In the genomic region with DNA sequence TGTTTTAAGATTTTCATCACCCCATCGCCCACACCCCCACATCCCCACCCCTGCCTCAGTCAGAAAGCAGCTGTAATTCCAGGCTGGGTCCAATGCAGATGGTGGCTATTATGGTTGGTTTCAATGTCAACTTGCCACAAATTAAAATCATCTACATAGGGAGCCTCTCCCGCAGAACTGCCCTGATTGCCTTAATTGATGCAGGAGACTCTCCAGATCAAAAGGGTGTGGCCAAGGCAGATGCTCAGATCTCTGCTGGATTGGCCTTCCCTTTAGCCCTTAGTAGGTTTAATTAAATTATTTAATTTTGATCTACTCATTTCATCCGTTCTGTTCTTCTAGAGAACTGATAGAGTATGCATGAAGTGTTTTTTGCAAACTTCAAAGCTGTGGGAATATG, we compare ENCODE assay signal across 39 mouse cellular contexts. TPM values are rescaled to one million over a fixed set of nuclear protein-coding genes. Genes with fewer than 3 reads are reported as not detected.
"Had no signal": no experiment of that assay in that cellular context is flagged by ENCODE, and none has a peak within 500 bp of the region (broad histone marks: within the 10 kb centered on the region; RNA-seq: fewer than 3 reads in every experiment).

No protein-coding gene starts in this region.

- H3K27ac ChIP-seq: gastrocnemius, adult 2 months; heart, adult 2 months; heart, embryonic 13.5 days; heart, embryonic 15.5 days; hindbrain, embryonic 13.5 days; hindbrain, embryonic 15.5 days; hindbrain, postnatal 0 days; kidney, postnatal 0 days; limb, embryonic 13.5 days; limb, embryonic 15.5 days; liver, embryonic 12.5 days; liver, embryonic 14.5 days had no signal

- DNase-seq: gastrocnemius, adult 2 months; gastrocnemius, postnatal 14 days; gastrocnemius, postnatal 36 days; heart, adult 11 months; heart, adult 2 months; heart, postnatal 14 days; heart, postnatal 36 days; kidney, adult 11 months; kidney, adult 2 months; kidney, adult 9 months; kidney, postnatal 14 days; kidney, postnatal 36 days; layer of hippocampus, adult 9-11 months; layer of hippocampus, postnatal 36 days; left cerebral cortex, postnatal 4 days had no signal

- H3K9me3 ChIP-seq: heart, embryonic 13.5 days; heart, embryonic 15.5 days; hindbrain, embryonic 13.5 days; hindbrain, embryonic 15.5 days; kidney, embryonic 15.5 days; limb, embryonic 13.5 days; limb, embryonic 15.5 days; liver, embryonic 12.5 days had no signal

- H3K4me3 ChIP-seq: gastrocnemius, adult 2 months; heart, adult 2 months; heart, embryonic 13.5 days; heart, embryonic 15.5 days; hindbrain, embryonic 13.5 days; hindbrain, embryonic 15.5 days; kidney, embryonic 15.5 days; limb, embryonic 13.5 days; limb, embryonic 15.5 days; liver, embryonic 12.5 days had no signal

- H3K9ac ChIP-seq: heart, embryonic 13.5 days; heart, embryonic 15.5 days; hindbrain, embryonic 13.5 days; hindbrain, embryonic 15.5 days; kidney, embryonic 15.5 days; limb, embryonic 13.5 days; limb, embryonic 15.5 days; liver, embryonic 12.5 days; liver, embryonic 14.5 days had no signal

- H3K36me3 ChIP-seq: heart, embryonic 13.5 days; heart, embryonic 15.5 days; hindbrain, embryonic 13.5 days; hindbrain, embryonic 15.5 days; kidney, embryonic 15.5 days; limb, embryonic 13.5 days; limb, embryonic 15.5 days; liver, embryonic 12.5 days had no signal

RNA-seq across cellular contexts. Expression of a gene that starts 1.1 kb away (rescaled TPM):
- total RNA-seq: heart, adult 2 months; heart, postnatal 14 days; heart, postnatal 36 days; hematopoietic stem cell, adult 5-6 weeks; hindbrain, postnatal 0 days; layer of hippocampus, adult 18-20 months; layer of hippocampus, adult 8-10 months; layer of hippocampus, postnatal 14 days; layer of hippocampus, postnatal 36 days; left cerebral cortex, adult 18-20 months; left cerebral cortex, adult 8-10 months; left cerebral cortex, postnatal 10 days; left cerebral cortex, postnatal 25 days; left cerebral cortex, postnatal 4 days; liver, adult 2 months had no signal
- polyA plus RNA-seq: gonadal fat pad, adult 2 months; heart, adult 2 months; heart, embryonic 11.5 days; heart, postnatal 0 days; hindbrain, embryonic 15.5 days; hindbrain, postnatal 0 days; intestine, embryonic 14.5 days; liver, adult 2 months; liver, embryonic 12.5 days; liver, embryonic 14.5 days had no signal
